Mouse (Mus musculus) myocyte (in vitro differentiated cells): Measurements from ENCODE around the gene D11Wsu47e.

Experiments used
- CEBPB ChIP-seq: IDR thresholded peaks from 2 replicates; pipeline ENCODE4 v1.6.1; 2011; ENCODE audit warnings: mild to moderate bottlenecking, moderate library complexity; ENCODE audit not compliant: poor library complexity, insufficient read depth, severe bottlenecking
- E2F4 ChIP-seq: IDR thresholded peaks from one replicate; pipeline ENCODE4 v1.6.1; 2011; ENCODE audit warnings: mild to moderate bottlenecking, control low read depth, moderate library complexity; ENCODE audit not compliant: insufficient read depth
- MAX ChIP-seq: IDR thresholded peaks from one replicate; pipeline ENCODE4 v1.6.1; 2011; ENCODE audit warnings: low read depth, mild to moderate bottlenecking, control low read depth
- MYOD1 ChIP-seq, 3 experiments: IDR thresholded peaks; one replicate each; pipeline ENCODE4 v1.6.1; 2011; ENCODE audit warnings: control low read depth in 2 of 3, low read depth in 2 of 3, mild to moderate bottlenecking in 2 of 3, moderate library complexity in 1 of 3; ENCODE audit not compliant: insufficient read length in 2 of 3, control insufficient read depth in 1 of 3
- MYOG ChIP-seq, 3 experiments: IDR thresholded peaks; one replicate each; pipeline ENCODE4 v1.6.1; 2011; ENCODE audit warnings: control low read depth in 2 of 3, low read depth in 2 of 3, mild to moderate bottlenecking in 2 of 3; ENCODE audit not compliant: insufficient read length in 2 of 3, control insufficient read depth in 1 of 3, insufficient read depth in 1 of 3
- POLR2A ChIP-seq: IDR thresholded peaks from one replicate; pipeline ENCODE4 v1.6.1; 2011; ENCODE audit warnings: low read depth, mild to moderate bottlenecking, control low read depth, moderate library complexity; ENCODE audit not compliant: insufficient read length
- POLR2AphosphoS2 ChIP-seq: IDR thresholded peaks from one replicate; pipeline ENCODE4 v1.6.1; 2011; ENCODE audit warnings: low read depth, control low read depth; ENCODE audit not compliant: insufficient read length
- REST ChIP-seq: IDR thresholded peaks from one replicate; pipeline ENCODE4 v1.6.1; 2011; ENCODE audit warnings: mild to moderate bottlenecking, control low read depth, moderate library complexity; ENCODE audit not compliant: insufficient read depth, insufficient read length
- SRF ChIP-seq: IDR thresholded peaks from one replicate; pipeline ENCODE4 v1.6.1; 2011; ENCODE audit warnings: low read depth; ENCODE audit not compliant: control insufficient read depth, insufficient read length
- TCF12 ChIP-seq: IDR thresholded peaks from one replicate; pipeline ENCODE4 v1.6.1; 2011; ENCODE audit warnings: mild to moderate bottlenecking, control low read depth; ENCODE audit not compliant: poor library complexity, insufficient read depth, severe bottlenecking
- TCF3 ChIP-seq: IDR thresholded peaks from one replicate; pipeline ENCODE4 v1.6.1; 2011; ENCODE audit warnings: low read depth, control low read depth; ENCODE audit not compliant: insufficient read length
- USF1 ChIP-seq: IDR thresholded peaks from one replicate; pipeline ENCODE4 v1.6.1; 2011; ENCODE audit warnings: low read depth, mild to moderate bottlenecking, control low read depth, moderate library complexity

- no peak for TF ChIP-seq MAX
- no peak for TF ChIP-seq POLR2A
- TF ChIP-seq MYOG (IDR thresholded peaks at IDR 0.05; ENCODE audit: control insufficient read depth in 1 of 3, insufficient read depth in 1 of 3, insufficient read length in 2 of 3, low read depth in 2 of 3): no peak
- no peak for TF ChIP-seq USF1
- TF ChIP-seq E2F4: no peak
- TF ChIP-seq REST: no peak
- no peak for TF ChIP-seq TCF12
- no peak for TF ChIP-seq MYOD1 (IDR thresholded peaks at IDR 0.05; ENCODE audit: control insufficient read depth in 1 of 3, insufficient read length in 2 of 3, low read depth in 2 of 3)
- no peak for TF ChIP-seq SRF
- no peak for TF ChIP-seq POLR2AphosphoS2
- TF ChIP-seq TCF3: no peak
- no peak for TF ChIP-seq CEBPB
These were observed 25.9 kb upstream of the D11Wsu47e start for GRCm38 (mm10) chr11:113658319-113658718.
